Mouse (Mus musculus) thymus, adult 2 months (tissue): Measurements from ENCODE around the gene Arhgap45.

Experiments used
- CTCF ChIP-seq: fragments of 200-500 bp; IDR thresholded peaks from 2 replicates; pipeline ENCODE4 v1.5.1; 2012; ENCODE audit warnings: mild to moderate bottlenecking, control low read depth, low read length, moderate library complexity, borderline replicate concordance; ENCODE audit not compliant: control insufficient read depth, poor library complexity, insufficient read depth; ENCODE audit errors: extremely low read depth
- POLR2A ChIP-seq: fragments of 200-500 bp; IDR thresholded peaks from 2 replicates; pipeline ENCODE4 v1.6.1; 2012; ENCODE audit warnings: mild to moderate bottlenecking, low read length, control low read depth, moderate library complexity; ENCODE audit not compliant: control insufficient read depth, poor library complexity, insufficient read depth; ENCODE audit errors: extremely low read depth

DNA sequence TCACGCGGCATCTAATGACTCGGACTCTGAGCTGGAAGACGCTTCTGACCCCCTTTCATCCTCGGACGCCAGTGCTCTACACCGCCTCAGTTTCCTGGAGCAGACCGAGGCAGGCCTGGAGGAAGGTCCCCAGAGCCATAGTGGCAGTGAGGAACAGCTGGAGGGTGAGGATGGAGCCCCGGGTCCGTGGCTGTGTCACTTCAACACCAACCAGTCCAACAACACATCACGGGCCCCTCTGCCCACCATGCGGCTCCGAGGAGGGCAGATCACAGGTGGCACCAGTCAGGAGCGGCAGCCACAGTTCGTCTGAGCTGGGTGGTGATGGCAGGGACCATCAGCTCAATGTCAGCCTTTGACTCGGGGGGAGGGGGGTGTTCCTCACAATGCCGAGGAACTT lies 14.3 kb downstream of the Arhgap45 start:
- TF ChIP-seq POLR2A (no peak), CTCF (no peak)
